Mouse (Mus musculus): ENCODE data around the gene Gm572. TPM values are rescaled to one million over a fixed set of nuclear protein-coding genes. Genes with fewer than 3 reads are reported as not detected.

Gene Gm572
- total RNA-seq, 2 experiments from 2014 or later: 7.3 to 8.7 TPM

DNA sequence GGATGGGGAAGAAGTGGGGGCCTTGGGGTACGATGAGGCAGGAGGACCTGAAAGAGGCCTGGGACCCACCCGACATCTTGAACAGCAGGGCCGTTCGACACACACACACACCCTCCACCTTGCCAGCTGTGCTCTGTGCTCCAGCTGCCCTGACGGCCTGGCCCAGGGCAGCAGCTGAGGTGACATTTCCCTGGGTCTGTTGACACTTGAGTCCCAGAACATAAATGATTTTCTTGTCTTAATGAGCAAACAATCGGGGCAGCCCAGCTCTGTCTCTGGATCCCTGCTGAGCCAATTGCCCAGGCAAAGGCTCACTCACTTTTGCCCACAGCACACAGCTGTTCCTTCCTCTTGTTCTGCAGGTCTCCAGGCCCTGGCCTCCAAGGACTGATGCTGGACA is 20.9 kb downstream of the Gm572 start:
- no peak for DNase-seq (ENCODE audit: low spot score in 2 of 2)

DNA sequence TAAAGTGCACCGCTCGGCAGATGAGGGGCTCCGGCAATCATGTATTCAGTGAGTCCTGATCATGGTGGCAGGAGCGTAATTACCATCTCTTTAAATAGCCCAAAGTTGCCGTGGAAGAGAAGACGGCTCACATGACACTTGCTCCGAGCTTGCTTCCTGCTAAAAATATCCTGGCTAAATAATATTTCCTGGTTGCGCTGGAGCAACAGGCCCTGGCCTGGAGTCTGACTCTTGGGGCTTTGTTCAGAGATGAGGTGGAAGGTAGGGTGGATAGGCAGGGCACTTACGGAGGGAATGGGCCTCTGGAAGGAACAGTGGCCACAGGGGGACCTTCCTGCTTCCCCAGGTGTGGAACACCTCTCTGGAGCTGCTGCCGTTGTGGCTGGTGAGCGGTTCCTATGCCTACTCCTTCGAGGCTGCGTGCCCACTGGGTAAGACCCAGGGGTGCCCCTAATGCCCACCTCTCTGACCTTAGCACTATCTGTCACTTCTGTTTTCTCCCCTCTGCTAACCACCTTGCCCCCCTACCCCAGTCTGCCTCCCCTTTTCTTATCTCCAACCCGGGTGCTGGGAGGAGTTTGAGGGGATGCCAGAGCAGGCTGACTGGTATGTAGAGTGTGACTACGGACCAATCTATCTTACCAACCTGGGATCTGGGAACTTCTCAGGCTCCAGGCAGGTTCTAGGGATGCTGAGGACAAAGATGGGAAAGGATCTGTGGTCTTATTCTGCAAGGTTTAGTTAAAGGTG is 24.1 kb downstream of the Gm572 start:
- DNase-seq (ENCODE audit: low spot score in 2 of 2): no peak

DNA sequence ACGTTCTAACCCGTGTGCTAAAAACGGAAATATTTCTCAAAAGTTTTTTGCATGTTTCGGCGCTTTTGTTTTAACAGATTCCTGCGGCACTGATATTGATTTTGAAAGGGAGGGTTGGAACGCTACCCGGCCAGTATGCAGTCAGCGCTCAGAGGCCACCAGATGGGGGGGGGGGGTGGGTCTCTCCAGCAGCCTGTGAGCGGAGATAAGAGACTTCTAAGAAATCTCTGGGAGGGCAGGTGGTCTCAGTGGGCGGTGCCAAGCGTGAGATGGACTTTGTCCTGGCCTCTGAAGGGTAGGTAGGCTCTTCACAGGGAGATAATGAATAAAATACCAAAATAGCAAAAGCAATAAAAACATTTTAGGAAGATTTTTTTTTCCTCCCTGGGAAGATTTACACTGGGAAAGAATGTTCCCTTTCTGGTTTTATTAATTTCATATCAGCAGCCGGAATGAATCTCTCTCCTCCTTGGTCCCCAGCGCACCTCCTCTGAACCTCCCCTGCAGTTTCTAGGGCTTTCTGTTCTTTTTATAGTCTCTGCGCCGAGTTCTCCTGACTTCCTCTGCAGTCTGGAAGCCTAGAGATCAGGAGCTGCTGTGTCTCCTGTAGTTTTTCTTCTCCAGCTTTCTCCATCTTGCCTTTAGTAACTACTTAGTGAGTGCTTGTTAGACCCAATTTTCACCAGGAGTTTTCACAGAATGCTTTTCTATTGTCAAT is 28.3 kb downstream of the Gm572 start:
- DNase-seq (ENCODE audit: low spot score in 2 of 2): no peak

DNA sequence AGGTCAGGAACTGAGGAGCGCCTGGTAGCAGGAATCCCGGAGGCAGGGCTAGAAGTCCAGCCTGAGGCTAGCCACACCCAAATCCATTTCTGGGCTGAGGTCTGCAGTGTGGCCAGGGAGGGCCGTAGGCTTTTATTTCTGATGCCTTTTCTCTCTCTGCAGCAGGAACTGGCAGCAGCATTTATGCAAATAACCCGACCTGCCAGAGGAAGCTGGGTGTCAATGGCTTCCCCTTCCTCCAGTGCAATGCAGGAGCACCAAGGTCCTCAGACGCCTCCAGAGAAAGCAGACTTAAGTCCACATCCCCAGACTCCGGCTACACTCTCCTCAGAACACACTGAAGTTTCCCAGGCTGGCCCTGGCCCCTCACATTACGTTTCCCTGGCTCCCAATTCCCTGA is 31.9 kb downstream of the Gm572 start:
- DNase-seq (ENCODE audit: low spot score in 2 of 2): no peak

DNA sequence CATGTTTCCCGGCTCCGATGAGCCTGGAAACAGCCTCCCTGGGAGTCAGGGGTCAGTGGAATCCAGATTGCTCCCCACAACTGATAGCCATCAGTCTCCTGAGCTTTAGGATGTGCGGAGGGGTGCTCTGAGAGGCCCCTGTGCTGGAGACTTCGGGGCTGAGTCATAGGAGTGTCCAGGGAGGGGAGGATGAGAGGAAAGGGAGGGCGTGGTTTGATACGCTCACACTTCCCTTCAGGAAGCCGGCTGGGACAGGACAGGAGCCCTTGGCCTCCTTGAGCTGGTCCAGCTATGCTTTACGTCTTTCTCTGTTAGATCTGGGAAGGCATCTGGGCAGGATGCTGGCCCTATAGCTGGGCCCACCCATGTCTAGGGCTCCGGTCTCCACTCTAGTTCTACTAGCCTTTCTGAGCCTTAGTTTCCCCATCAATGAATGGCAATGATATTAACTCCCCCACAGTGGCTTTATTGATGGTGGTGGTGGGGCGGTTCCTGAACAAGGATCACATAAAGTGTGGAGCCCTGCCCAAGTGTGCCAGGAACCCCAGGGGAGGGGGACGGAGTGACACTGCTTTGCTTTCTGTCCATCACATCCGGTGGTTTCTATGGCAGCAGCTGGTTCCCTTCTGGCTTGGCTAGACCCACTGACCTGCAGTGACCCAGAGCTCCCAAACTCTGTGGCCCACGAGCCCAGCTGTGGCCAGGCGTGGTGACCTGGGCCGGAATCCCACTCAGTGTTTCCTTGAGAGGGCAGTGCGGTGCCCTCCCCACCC is 33.3 kb downstream of the Gm572 start:
- DNase-seq (ENCODE audit: low spot score in 2 of 2): no peak

DNA sequence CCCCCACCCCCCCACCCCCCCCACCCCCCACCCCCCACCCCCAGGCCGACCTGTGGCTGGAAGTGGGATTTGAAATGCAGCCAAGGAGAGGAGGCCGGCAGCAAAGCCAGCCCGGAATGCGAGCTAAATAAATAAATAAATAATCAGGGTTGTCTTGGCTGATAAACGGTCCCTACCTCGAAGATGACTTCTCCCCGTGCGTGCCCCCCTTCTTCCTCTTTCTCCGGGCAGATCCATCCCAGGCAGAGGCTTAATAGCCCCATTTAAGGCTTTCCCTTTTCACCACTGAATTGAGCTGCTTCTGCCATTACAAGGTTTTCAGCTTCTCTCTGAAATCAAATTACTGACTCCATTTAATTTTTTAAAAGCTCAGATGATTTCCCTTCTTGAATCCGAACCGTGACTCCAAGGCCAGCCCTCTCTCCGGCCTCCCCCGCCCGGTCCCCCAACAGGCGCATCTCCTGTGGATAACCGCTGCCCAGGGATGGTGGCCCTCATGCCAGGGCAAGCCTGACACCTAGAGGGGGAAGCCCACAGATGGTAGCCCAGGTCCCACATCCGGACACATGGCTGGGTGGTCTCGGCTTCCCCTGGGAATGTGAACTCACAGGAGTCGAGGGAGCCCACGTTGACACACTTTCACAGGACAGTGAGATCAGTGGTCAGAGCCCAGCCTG is 34.0 kb downstream of the Gm572 start:
- no peak for DNase-seq (ENCODE audit: low spot score in 2 of 2)

DNA sequence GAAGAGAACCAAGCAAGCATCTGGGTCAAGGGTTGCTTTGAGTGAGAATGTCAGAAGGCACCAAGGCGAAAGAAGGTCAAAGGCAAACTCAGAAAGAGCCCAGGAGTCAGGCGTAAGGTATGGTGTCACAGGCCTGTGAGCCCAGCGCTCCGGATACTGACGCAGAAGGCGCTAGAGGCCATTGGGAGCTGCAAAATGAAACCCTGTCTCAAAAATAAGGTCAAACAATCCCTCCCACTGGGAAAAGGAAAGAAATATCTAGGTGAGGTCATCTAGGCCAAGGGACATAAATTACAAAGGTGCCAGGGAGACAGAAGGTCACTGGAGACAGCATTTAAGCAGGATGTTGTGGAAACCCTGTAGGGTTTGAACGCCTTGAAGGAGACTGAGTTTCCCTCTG is 35.0 kb downstream of the Gm572 start:
- DNase-seq (ENCODE audit: low spot score in 2 of 2): no peak

DNA sequence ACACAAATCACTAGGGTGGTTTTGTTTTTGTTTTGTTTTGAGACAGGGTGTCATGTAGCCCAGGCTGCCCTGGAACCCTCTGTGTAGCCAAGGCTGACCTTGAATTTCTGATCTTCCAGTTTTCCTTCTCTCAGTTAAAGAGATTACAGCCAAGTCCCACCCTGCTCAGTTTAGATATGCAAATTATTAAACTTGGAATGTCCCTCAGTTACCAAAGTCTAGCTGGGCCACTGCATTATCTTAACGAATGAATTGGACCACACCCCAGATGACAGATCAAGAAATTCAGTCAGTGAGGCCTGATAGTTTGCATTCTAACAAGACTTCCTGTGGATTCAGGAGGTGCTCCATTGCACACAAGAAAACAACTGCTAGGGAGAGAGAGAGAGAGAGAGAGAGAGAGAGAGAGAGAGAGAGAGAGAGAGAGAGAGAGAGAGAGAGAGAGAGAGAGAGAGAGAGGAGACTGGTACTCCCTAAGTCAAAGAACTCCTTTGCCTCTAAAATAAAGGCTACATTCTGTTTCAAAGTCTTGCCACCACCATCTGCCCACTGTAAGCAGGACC is 37.5 kb downstream of the Gm572 start:
- no peak for DNase-seq (ENCODE audit: low spot score in 2 of 2)

DNA sequence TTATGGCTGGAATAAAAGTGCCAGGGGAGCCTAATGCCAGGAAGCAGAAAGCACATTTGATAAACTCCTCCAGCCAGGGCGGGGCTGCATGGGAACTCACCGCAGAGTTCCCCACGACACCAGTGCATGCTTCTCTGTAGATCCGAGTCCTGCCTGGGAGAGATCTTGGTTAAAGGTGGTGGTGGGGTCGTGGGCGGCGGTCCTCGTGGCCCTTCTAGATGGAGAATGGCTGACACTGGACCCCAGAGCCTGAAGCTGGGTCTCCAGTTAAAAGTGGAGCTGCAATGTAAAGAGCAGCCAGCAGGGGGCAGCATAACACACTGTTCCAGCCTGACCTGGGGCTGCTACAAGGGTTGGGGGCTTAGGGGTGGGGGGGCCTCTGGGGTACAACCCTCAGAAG is 38.3 kb downstream of the Gm572 start:
- peak in 1 of 2 experiments; percentile 43 for DNase-seq (ENCODE audit: low spot score in 2 of 2)

DNA sequence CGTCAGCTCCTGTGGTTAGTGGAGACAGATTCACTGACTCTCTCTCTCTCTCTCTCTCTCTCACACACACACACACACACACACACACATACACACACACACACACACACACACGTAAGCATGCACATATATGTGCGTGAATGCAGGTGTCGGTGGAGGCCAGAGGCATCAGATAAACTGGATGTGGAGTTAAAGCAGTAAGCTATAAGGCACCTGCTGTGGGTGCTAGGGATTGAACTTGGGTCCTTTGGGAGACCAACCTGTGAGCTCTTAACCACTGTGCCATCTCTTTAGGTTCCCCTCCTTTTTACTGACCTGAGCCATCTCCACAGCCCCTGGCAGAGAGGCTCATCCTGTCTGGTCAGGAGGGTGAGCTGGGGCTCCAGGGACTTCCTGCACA is 39.8 kb downstream of the Gm572 start:
- no peak for DNase-seq (ENCODE audit: low spot score in 2 of 2)

DNA sequence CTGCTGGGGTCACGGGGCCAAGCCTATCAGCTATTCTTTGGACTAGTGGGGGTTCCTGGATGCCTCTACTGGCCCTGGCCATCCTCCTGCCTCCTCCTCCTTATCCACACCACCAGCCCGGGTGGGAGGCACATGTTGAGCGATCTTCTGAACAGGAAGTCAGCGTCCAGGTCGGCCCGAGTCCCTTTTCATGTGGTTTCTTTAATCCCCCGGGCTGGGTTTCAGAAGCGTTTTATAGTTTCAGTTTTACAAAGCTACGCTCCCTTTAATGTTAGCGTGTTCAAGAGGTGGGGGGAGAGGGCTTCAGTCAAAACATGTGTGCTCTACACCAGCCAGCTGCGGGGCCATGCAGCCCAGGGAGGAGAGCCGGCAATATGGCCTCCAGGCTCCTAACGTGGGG is 40.4 kb downstream of the Gm572 start:
- no peak for DNase-seq (ENCODE audit: low spot score in 2 of 2)

DNA sequence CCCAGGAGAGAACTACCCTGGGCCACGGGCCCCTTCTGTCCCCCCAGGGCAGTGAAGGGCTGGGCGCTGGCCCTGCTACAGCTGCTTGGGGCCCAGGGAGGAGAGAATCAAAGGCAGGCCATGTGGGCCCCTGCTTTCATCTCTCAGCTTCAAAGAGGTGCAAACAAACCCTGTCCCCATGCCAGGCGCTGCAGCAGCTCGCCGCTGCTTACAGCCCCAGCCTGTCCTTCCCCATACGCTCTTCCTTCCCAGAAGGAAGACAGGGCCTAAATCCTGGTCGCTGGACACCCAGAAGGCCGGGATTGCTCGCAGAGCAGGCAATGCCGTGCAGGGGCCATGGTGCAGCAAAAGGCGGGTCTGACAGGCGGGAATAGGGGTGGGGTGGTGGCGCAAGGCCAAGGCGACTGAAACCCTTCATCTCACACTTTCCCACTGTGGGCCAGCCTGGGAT is 43.4 kb downstream of the Gm572 start:
- DNase-seq (ENCODE audit: low spot score in 2 of 2): no peak

DNA sequence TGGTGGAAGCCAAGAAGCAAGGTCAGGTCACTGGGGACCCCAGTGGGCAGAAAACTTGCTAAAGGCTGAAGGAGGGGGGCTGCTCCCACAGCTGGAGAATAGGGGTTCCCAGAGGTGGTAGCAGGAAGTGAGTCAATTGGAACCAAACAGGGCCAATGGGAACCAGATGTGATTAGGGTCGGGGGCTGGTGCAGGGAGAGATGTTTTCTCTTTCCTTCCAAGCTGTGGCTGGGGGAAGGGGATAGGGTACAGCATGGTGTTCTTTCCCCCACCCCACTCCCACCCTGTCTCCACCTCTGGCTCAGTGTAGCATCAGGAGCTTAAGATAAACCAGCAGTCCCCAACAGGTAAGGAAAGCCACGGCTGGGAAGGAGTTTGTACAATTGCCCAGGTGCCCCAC is 45.0 kb downstream of the Gm572 start:
- no peak for DNase-seq (ENCODE audit: low spot score in 2 of 2)

DNA sequence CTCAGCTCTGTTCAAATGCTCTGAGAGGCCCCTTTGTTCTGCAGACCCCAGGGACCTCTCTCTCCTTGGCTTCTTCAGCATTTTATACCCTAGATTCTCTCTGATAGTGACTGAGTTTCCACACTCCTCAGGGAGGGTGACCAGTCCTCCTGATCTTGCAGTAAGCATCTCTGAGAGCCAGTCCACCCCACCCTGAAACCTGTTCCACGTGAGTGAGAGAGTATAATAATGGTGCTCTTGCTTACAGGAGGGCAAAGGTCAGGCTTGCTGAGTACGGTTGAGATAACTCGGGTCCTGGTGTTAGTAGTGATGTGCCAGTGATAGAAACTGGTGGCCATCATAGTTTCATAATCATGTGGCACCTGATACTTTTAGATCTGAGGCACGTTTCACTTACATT is 48.1 kb downstream of the Gm572 start:
- no peak for DNase-seq (ENCODE audit: low spot score in 2 of 2)

DNA sequence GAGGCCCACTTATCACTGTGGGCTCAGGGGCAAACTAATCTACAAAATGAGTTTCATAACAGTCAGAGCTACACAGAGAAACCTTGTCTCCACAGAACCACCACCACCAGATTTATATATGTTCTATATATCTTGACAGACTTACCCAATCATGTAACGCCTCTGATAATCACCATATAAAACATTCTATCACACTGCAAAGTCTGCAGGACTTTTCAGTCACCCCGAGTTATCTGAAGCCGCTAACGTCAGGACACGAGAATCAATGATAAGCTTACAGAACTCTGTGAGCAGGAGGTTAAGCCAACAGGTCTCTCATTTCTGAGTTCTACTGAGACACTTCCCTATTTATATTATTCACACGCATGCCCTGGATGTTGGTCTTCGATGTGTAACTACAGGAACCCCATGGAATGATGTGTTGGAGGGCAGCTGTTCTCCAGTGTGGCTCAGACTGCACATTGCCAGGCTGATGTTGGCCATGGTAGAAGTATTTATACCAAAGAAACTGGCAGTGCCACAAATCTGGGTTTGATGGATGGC is 50.4 kb downstream of the Gm572 start:
- no peak for DNase-seq (ENCODE audit: low spot score in 2 of 2)

DNA sequence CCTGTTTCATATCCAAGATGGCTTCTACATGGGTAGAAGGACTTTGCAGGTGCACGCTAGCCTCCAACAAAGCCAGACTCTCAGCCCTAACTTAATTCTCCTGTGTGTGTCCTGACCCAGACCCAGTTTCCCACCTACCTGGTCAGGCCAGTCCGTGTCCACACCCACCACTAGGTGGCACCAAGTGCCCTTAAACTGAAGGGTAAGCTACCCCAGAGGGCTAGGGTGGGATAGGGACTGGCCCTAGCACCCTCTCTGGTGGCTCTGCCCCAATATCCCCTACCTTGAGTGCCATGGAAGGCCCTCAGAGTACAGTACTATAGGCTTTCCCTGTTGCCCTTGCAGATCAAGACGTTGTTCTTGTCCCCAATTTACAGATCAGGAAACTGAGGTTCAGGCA is 61.6 kb downstream of the Gm572 start:
- no peak for DNase-seq (ENCODE audit: low spot score in 2 of 2)

DNA sequence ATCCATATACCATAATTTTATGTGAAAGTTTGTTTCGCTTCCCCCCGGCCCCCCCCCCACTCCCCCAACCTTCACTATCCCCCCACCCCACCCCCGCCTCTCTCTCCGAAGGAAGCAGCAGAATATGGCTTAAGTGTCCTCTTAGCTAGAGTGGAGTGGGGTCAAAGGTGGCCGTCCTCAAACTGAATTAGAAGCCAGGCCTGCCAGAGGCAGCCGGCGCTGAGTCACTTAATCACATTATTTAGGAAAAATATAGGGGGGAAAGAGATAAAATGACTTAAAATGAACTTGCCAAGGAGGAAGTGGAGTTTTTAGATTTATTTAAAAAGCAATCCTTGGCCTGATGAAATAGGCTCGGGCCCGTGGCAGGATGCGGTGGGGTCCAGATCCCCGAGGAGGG is 65.7 kb downstream of the Gm572 start:
- DNase-seq (ENCODE audit: low spot score in 2 of 2): no peak

DNA sequence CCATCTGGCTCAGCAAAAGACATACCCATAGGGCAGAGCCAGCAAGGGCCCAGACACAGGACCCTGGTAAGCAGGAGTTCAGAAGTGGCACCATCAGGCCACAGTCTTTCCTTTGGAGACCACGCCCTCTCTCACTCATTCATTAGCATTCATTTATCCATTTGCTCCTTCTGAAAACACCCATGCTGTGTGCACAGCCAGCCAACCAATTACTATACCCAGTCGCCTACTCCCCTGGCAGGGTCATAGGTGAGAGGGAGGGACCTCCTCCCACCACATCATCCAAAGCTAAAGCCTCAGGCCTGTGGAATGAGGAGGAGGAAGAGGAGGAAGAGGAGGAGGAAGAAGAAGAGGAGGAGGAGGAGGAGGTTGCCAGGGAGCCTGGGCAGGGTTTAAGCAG is 67.3 kb downstream of the Gm572 start:
- no peak for DNase-seq (ENCODE audit: low spot score in 2 of 2)

DNA sequence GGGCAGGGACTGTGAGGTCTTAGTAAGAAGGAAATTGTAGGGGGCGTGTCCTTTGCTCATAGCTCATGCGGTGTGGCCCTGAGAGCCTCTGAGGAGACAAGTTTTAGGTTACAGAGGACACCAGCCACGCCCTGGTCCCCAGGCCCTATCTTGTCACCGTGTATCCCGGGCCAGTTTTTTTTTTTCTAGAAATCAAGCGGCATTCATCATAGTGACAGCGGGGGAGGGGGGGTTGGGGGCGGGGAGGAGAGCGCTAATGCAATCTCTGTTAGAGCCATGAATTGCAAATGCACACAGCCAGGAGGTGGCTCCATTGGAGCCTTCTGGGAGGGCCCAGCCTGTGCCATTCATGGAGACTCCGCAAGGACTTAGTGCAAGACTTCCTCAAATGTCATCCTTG is 68.2 kb downstream of the Gm572 start:
- DNase-seq (ENCODE audit: low spot score in 2 of 2): no peak

DNA sequence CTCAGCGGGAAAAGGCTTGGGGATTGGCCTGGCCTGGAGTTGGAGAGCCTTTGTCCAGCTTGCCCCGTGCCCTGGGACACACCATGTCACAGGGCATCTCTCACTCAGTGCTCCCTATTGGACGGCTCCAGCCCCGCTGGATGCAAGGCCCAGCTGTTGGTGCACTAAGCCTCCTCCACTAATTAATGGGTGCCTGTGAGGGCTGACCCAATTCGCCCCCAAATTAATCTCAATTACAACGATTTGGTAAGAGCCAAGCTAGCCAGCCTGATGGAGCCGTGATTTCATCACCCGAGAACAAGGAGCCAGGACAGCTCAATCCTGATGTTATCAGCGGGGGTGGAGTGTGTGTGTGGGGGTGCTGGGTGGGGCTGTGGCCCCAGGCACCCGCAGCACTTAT is 69.5 kb downstream of the Gm572 start:
- DNase-seq (ENCODE audit: low spot score in 2 of 2): no peak

DNA sequence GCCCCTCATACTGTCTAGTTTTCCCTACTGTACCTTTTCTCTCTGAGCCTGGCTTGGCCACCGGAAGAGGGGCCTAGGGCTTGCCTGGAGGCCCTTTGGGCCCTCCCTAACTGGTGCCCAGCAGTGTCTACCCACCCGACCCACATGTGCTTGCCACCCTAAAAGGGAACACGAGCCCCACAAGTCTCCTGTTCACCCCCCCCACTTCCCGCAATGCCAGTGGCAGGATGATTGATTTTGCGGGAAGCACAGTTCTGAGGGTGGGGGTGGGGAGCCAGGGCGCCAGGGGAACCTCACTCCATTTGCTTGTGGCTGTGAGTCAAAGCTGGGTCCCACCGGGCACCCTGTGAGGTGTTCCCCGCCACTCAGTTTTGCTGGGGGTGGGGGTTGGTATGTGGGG is 70.9 kb downstream of the Gm572 start:
- DNase-seq (ENCODE audit: low spot score in 2 of 2): no peak
